ENCODE assay signal across 8 mouse cellular contexts in genomic region chr11:90168338-90169065, GRCm38 (mm10). TPM values are rescaled to one million over a fixed set of nuclear protein-coding genes. Genes with fewer than 3 reads are reported as not detected.
DNase-seq lines count a peak whose midpoint lies in the region; ATAC-seq lines count a peak whose summit lies in the region.

No protein-coding gene starts in this region.

- DNase-seq in cerebellum, adult 9-11 months: peak; percentile 6
- no peak for DNase-seq in cerebellum, adult 9-10 months
- peak; percentile 19 to 22 for DNase-seq in kidney, postnatal 4 days
- no peak for DNase-seq in kidney, adult 18-20 months
- DNase-seq in 416B (ENCODE audit: low read depth): peak; percentile 26
- peak; percentile 13 to 41 for DNase-seq in heart, postnatal 10 days
- no peak for DNase-seq in ovary, postnatal 14 days (ENCODE audit: low spot score)

- intact Hi-C loops in heart, postnatal 10 days (cut with DNase I): loop anchor here (1.0 to 5.0 kb wide), 2 partner anchors 61 to 130 kb away; no protein-coding TSS in a partner anchor

- ATAC-seq in megakaryocyte progenitor cell, adult 5-6 weeks (replicated peaks; ENCODE audit: poor library complexity): no peak

RNA-seq across cellular contexts. Expression of gene Gm45716, which starts 19.0 kb away (rescaled TPM):
- 10 to 100 TPM; 22.4 to 23.2 TPM for total RNA-seq in heart, postnatal 10 days (2021)
- 4.5 and 5.7 TPM in 2 replicates for total RNA-seq in megakaryocyte progenitor cell, adult 5-6 weeks (2015)
- total RNA-seq in megakaryocyte progenitor cell, adult 5-6 weeks (2017): 7.0 and 12.2 TPM in 2 replicates

Comparison
In these comparisons a context has a peak if more than half of its experiments do, and no peak if none do; other contexts are left out.
1. DNase-seq: peak in cerebellum, adult 9-11 months (single experiment), kidney, postnatal 4 days (2 of 2), 416B (single experiment) and heart, postnatal 10 days (2 of 2); none in cerebellum, adult 9-10 months (single experiment), kidney, adult 18-20 months (single experiment) and ovary, postnatal 14 days (single experiment).